Mouse (Mus musculus): ENCODE results near the gene Gm3727.
"Not testable (repeated sequence)": the region's sequence is repeated elsewhere in the genome, so short reads cannot be mapped to it uniquely, and the experiment has no call there.

The Gm3727 gene

GRCm38 (mm10) chr14:7264614-7265013, at the start of gene Gm3727:
TSS of gene Gm3727 (minus strand) at chr14:7264714.
- not testable (repeated sequence) for DNase-seq (ENCODE audit: low spot score)

- DNase-seq (ENCODE audit: low spot score): not testable (repeated sequence)
Measured at GRCm38 (mm10) chr14:7243498-7243897, 21.0 kb downstream of the Gm3727 start.
